Mouse (Mus musculus) stomach, embryonic 16.5 days (tissue): ENCODE measurements around the gene Fmn2. TPM values are rescaled to one million over a fixed set of nuclear protein-coding genes. Genes with fewer than 3 reads are reported as not detected.

Source experiments
- ATAC-seq: fragments of 200-750 bp; cut with Nextera tagmentation; 2 replicates; pipeline ENCODE4 v1.8.0; 2017; ENCODE audit warnings: moderate number of reproducible peaks, moderate TSS enrichment; ENCODE audit not compliant: insufficient read depth, low FRiP score
- H3K27ac ChIP-seq: fragments of 300-500 bp; sonication (generic); 2 replicates; pipeline ENCODE4 v1.5.1; 2014; ENCODE audit warnings: low read length
- H3K27me3 ChIP-seq: fragments of 300-500 bp; sonication (generic); 2 replicates; pipeline ENCODE4 v1.6.1; 2014; ENCODE audit warnings: low read length, control low read depth, mixed read lengths; ENCODE audit not compliant: control insufficient read depth, insufficient read depth
- H3K36me3 ChIP-seq: fragments of 300-500 bp; sonication (generic); 2 replicates; pipeline ENCODE4 v1.6.1; 2014; ENCODE audit warnings: low read length; ENCODE audit not compliant: control insufficient read depth, insufficient read depth
- H3K4me1 ChIP-seq: fragments of 300-500 bp; sonication (generic); 2 replicates; pipeline ENCODE4 v1.6.1; 2014; ENCODE audit warnings: low read length, control low read depth, mixed read lengths; ENCODE audit not compliant: control insufficient read depth, insufficient read depth
- H3K4me2 ChIP-seq: fragments of 300-500 bp; sonication (generic); 2 replicates; pipeline ENCODE4 v1.6.1; 2014; ENCODE audit warnings: low read depth, low read length, mixed read lengths
- H3K4me3 ChIP-seq: fragments of 300-500 bp; sonication (generic); replicated peaks from 2 replicates; pipeline ENCODE4 v1.5.1; 2014; ENCODE audit warnings: mild to moderate bottlenecking, low read length
- H3K9ac ChIP-seq: fragments of 300-500 bp; sonication (generic); 2 replicates; pipeline ENCODE4 v1.6.1; 2014; ENCODE audit warnings: low read length
- H3K9me3 ChIP-seq: fragments of 300-500 bp; sonication (generic); replicated peaks from 2 replicates; pipeline ENCODE4 v1.6.1; 2016; ENCODE audit warnings: low read length, control low read depth; ENCODE audit not compliant: control insufficient read depth
- WGBS: fragments of 180-500 bp; shearing (Covaris S2); extraction: QIAGEN DNeasy Blood & Tissue Kit; methylation state at CpG from one replicate; pipeline ENCODE4 v1.1.7; 2014; 5-methylcytosine and 5-hydroxymethylcytosine counted together
- polyA plus RNA-seq: library from polyadenylated mRNA; unstranded; fragments of >200 nt; fragmentation: Nextera tagmentation; extraction: Ambion mirVana; gene quantifications from 2 replicates; pipeline ENCODE4 v1.2.1, GENCODE M21; 2015

The Fmn2 gene
- polyA plus RNA-seq, 1 experiment from 2014 or later: 0.89 TPM

- WGBS: 89% methylated on average over 12 of the region's 12 CpGs
- no peak overlapping the region for H3K4me2 ChIP-seq
- no peaks in the 10 kb centered on the region for H3K36me3 ChIP-seq
- H3K27me3 ChIP-seq: no peaks in the 10 kb centered on the region
- no peaks in the 10 kb centered on the region for H3K9me3 ChIP-seq
- no peak overlapping the region for H3K9ac ChIP-seq
- no peak overlapping the region for H3K27ac ChIP-seq
- ATAC-seq: no peak
- H3K4me1 ChIP-seq: no peaks in the 10 kb centered on the region
- no peak overlapping the region for H3K4me3 ChIP-seq
Observed at GRCm38 (mm10) chr1:174719729-174720458, 218.3 kb downstream of the Fmn2 start.

GRCm38 (mm10) chr1:174728771-174729170, 227.1 kb downstream of the Fmn2 start:
- no peak overlapping the region for H3K27ac ChIP-seq
- H3K4me2 ChIP-seq: no peak overlapping the region
- H3K9me3 ChIP-seq: no peaks in the 10 kb centered on the region
- no peaks in the 10 kb centered on the region for H3K27me3 ChIP-seq
- WGBS: 77% methylated on average over 3 of the region's 3 CpGs
- ATAC-seq: no peak
- no peaks in the 10 kb centered on the region for H3K36me3 ChIP-seq
- H3K9ac ChIP-seq: no peak overlapping the region
- no peaks in the 10 kb centered on the region for H3K4me1 ChIP-seq
- H3K4me3 ChIP-seq: no peak overlapping the region

DNA sequence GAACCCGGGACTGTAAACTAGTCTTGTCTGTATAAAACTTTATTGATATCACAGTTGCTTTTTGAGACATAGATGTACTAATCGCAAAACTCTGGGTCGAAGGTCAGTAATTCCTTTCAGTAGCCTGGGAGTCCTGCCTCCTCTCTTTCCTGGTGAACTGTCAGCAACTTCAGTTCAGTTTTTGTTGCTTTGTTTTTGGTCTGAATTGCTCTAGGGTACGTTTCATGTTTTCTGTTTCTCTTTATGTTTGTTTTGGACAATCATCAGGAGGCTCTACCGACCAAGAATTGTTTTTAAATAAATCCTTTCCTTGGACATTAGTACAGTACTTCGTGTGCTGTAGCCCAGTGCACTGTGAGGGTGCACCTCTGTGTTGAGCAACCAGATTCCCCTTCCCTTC, 231.1 kb downstream of the Fmn2 start:
- H3K27me3 ChIP-seq: no peaks in the 10 kb centered on the region
- H3K9ac ChIP-seq: no peak overlapping the region
- no peak overlapping the region for H3K4me3 ChIP-seq
- no peak for ATAC-seq
- H3K27ac ChIP-seq: no peak overlapping the region
- no peaks in the 10 kb centered on the region for H3K4me1 ChIP-seq
- H3K36me3 ChIP-seq: no peaks in the 10 kb centered on the region
- H3K9me3 ChIP-seq: no peaks in the 10 kb centered on the region
- 71% methylated on average over 6 of the region's 6 CpGs for WGBS
- H3K4me2 ChIP-seq: no peak overlapping the region

DNA sequence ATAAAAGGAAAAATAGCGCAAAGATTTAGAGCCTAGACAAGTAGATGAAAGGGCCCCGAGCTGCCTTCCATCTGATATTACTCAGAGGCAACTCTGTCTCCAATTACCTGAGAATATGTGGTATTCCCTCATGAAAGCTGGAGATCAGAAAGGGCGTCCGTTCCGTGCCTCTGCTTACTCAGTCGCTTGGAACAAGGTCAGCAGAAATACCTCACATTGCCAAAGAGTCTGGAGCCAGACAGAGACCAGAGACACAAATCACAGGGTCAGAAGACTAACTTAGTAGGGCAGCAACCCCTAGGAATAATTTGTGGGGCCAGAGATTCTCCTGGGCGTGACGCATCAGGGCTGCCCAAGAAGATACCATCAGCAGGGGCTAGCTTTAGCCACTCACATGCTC, 237.3 kb downstream of the Fmn2 start:
- no peak for ATAC-seq
- H3K36me3 ChIP-seq: no peaks in the 10 kb centered on the region
- H3K4me1 ChIP-seq: no peaks in the 10 kb centered on the region
- H3K27me3 ChIP-seq: no peaks in the 10 kb centered on the region
- H3K9ac ChIP-seq: no peak overlapping the region
- H3K9me3 ChIP-seq: no peaks in the 10 kb centered on the region
- 78% methylated on average over 8 of the region's 8 CpGs for WGBS
- H3K27ac ChIP-seq: no peak overlapping the region
- no peak overlapping the region for H3K4me3 ChIP-seq
- no peak overlapping the region for H3K4me2 ChIP-seq

- Histone ChIP-seq H3K27me3 (no peaks in the 10 kb centered on the region), H3K36me3 (no peaks in the 10 kb centered on the region), H3K4me1 (no peaks in the 10 kb centered on the region), H3K4me3 (no peak overlapping the region), H3K4me2 (no peak overlapping the region), H3K27ac (no peak overlapping the region), H3K9ac (no peak overlapping the region), H3K9me3 (no peaks in the 10 kb centered on the region)
- WGBS: 76% methylated on average over 2 of the region's 2 CpGs
- ATAC-seq: no peak
Observed at GRCm38 (mm10) chr1:174742667-174743066, 241.0 kb downstream of the Fmn2 start.

- no peak overlapping the region for H3K27ac ChIP-seq
- H3K27me3 ChIP-seq: no peaks in the 10 kb centered on the region
- no peaks in the 10 kb centered on the region for H3K36me3 ChIP-seq
- 79% methylated on average over 4 of the region's 4 CpGs for WGBS
- no peak overlapping the region for H3K9ac ChIP-seq
- no peak overlapping the region for H3K4me2 ChIP-seq
- H3K9me3 ChIP-seq: no peaks in the 10 kb centered on the region
- H3K4me3 ChIP-seq: no peak overlapping the region
- ATAC-seq: no peak
- H3K4me1 ChIP-seq: no peaks in the 10 kb centered on the region
Observed at GRCm38 (mm10) chr1:174748520-174748919, 246.9 kb downstream of the Fmn2 start.

GRCm38 (mm10) chr1:174750893-174751461, 249.4 kb downstream of the Fmn2 start:
- Histone ChIP-seq H3K4me3 (no peak overlapping the region), H3K27me3 (no peaks in the 10 kb centered on the region), H3K9ac (no peak overlapping the region), H3K4me1 (no peaks in the 10 kb centered on the region), H3K4me2 (no peak overlapping the region), H3K27ac (no peak overlapping the region), H3K36me3 (no peaks in the 10 kb centered on the region), H3K9me3 (no peaks in the 10 kb centered on the region)
- no peak for ATAC-seq
- 29% methylated on average over 3 of the region's 3 CpGs for WGBS

DNA sequence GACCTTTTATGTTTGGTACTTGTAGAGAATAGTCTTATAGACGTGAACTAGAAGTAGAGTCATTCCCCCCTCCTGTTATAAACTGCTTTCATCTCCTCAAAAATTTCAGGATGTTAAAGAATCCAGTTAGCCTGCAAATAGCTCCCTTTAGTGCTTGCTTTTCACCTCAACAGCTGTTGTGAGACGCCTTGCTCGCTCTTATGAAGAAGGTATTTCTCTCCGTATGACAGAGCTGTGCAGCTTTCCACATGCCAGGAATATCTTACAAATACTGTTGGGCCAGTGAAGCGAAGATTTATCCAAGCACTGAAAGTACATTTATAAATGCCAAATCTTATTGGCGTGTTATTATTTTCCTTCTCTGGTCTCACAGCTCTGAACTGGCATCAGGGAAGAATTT, 257.7 kb downstream of the Fmn2 start:
- Histone ChIP-seq H3K9ac (no peak overlapping the region), H3K27ac (no peak overlapping the region), H3K9me3 (no peaks in the 10 kb centered on the region), H3K4me1 (no peaks in the 10 kb centered on the region), H3K4me3 (no peak overlapping the region), H3K27me3 (no peaks in the 10 kb centered on the region), H3K36me3 (no peaks in the 10 kb centered on the region), H3K4me2 (no peak overlapping the region)
- WGBS: 74% methylated on average over 6 of the region's 6 CpGs
- ATAC-seq: no peak

DNA sequence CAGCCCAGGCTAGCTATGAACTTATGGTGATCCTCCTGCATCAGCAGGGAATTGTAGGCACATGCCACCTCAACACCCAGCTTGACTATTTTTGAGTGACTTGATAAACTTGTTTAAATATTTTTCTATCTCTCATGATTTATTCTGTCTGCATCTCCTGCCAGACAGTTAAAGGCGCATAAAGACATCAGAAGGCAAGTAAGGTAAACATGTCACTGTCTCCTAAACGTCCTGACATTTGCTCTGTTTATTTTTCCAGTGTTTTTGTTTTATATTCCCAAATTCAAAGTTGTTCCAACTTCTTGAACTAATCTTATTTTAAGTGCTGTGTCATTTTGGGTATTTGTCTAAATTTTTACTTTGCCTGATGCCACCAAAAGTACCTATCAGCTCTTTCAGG, 264.1 kb downstream of the Fmn2 start:
- WGBS: 31% methylated on average over 2 of the region's 2 CpGs
- no peaks in the 10 kb centered on the region for H3K36me3 ChIP-seq
- no peak for ATAC-seq
- H3K4me3 ChIP-seq: no peak overlapping the region
- H3K4me2 ChIP-seq: no peak overlapping the region
- H3K9me3 ChIP-seq: no peaks in the 10 kb centered on the region
- H3K9ac ChIP-seq: no peak overlapping the region
- no peaks in the 10 kb centered on the region for H3K27me3 ChIP-seq
- H3K27ac ChIP-seq: no peak overlapping the region
- no peaks in the 10 kb centered on the region for H3K4me1 ChIP-seq
